Mouse (Mus musculus) brain, embryonic 14.5 days (tissue): Measurements from ENCODE around the gene Arnt2.

Experiments used
- CTCF ChIP-seq: fragments of 200-500 bp; IDR thresholded peaks from 2 replicates; pipeline ENCODE4 v1.5.1; 2012; ENCODE audit warnings: inconsistent platforms, mild to moderate bottlenecking, moderate library complexity, borderline replicate concordance; ENCODE audit not compliant: insufficient read depth, insufficient read length; ENCODE audit errors: extremely low read depth
- POLR2A ChIP-seq: fragments of 200-500 bp; IDR thresholded peaks from 2 replicates; pipeline ENCODE4 v1.6.1; 2012; ENCODE audit warnings: mild to moderate bottlenecking, inconsistent platforms, borderline replicate concordance; ENCODE audit not compliant: poor library complexity, insufficient read depth, insufficient read length, severe bottlenecking; ENCODE audit errors: extremely low read depth

DNA sequence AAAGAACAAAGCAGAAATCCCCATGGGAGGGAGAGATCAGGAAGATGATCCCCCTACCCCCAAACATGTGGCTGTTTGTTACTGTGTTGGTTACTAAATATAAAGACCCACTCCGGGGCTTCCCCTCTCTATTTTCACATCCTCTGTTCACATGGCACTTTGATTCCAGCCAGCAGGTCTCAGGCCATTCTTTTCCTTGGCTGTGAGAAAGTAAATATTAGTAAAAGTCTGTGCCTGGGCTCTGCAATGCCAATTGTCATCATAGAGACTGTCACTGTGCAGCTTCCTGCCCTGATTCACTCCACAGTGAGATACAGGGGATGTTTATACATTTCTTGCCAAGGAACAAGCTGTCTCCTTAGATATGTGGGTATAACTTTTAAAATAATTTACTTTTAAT is 197.9 kb downstream of the Arnt2 start:
- TF ChIP-seq POLR2A = no peak
- no peak for TF ChIP-seq CTCF
